Mouse (Mus musculus): Measurements from ENCODE around the gene Cd7. TPM values are rescaled to one million over a fixed set of nuclear protein-coding genes. Genes with fewer than 3 reads are reported as not detected.
A peak's percentile ranks its signal among the peaks of the same experiment; 100 is the strongest.

Gene Cd7
- total RNA-seq, 1 experiment from 2014 or later: 1.1 TPM

DNA sequence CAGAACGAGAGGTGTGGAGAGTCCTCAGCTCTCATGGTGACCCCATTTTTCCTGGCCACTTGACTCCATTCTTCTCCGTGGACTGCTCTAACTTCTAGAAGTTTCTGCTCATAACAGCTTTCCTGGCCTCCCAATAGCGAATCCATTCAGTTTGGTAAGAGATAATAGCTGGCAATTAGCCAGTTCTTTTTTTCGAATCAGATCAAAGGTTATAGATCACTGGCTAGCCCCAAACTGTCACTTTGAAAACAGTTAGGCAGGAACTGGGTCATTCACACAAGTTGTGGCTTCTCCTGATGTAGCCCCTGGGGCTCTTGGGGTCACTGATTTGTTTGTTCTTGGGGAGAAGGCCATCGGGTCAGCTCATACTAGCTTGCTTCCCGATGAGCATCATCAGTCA lies 44.5 kb downstream of the Cd7 start:
- no peak for ATAC-seq (replicated peaks; ENCODE audit: low read depth, poor library complexity, severe bottlenecking)

DNA sequence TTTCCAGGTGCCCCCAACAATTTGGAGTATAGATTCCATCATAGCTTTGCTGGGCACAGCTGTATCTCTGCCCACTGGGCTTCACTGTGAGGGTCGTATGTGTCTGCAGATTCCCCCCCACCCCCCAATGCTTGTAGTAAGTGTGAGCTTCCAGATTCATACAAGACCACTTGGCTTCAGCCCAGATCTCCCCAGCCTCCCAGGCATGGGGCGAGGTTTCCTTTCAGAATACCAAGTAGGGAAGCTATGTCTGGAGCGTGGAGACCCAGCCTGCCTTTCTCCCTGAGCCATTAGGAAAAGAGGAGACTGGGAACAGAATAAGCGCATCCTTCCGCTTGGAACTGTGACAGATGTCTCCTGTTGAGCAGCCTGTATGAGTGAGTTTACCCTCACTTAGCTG lies 45.6 kb downstream of the Cd7 start:
- no peak for ATAC-seq (replicated peaks; ENCODE audit: low read depth, poor library complexity, severe bottlenecking)

DNA sequence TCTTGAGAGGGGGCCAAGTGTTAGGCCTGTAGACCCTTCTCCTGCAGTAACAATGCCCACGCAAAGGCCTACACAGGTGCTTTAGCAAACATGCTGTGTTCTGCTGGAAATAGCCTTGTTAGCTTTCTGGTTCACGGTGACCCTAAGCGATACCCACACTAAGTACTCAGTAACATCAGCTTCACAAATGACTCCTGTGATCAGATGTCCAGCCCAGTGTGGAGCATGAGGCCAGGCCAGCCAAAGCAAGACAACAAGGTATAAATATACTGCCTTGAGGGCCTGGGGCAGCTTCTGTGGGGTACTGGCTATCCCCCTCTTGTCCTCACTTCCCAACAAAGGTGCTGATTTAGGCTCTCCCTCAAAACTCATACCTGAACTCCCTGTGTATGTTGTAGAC lies 46.1 kb downstream of the Cd7 start:
- no peak for ATAC-seq (replicated peaks; ENCODE audit: low read depth, poor library complexity, severe bottlenecking)

DNA sequence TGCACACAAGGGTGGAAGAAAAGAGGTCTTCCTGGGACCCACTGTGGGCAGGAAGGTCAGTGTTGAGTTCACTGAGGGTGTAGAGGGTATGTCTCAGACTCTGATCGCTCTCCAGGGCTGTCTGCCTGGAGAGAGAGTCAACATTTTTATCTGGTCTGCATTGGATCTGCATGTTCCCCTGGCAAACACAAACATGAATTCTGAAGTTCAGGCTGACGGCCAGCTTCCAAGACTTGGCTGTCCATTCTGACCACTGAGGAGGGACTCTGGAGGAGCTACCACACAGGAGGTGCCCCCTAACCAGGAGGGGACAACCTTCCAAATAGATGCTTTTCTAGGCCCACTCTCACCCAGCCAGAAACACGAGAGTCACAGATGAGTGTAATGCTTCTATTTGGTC lies 47.4 kb downstream of the Cd7 start:
- ATAC-seq (replicated peaks; ENCODE audit: low read depth, poor library complexity, severe bottlenecking): no peak

DNA sequence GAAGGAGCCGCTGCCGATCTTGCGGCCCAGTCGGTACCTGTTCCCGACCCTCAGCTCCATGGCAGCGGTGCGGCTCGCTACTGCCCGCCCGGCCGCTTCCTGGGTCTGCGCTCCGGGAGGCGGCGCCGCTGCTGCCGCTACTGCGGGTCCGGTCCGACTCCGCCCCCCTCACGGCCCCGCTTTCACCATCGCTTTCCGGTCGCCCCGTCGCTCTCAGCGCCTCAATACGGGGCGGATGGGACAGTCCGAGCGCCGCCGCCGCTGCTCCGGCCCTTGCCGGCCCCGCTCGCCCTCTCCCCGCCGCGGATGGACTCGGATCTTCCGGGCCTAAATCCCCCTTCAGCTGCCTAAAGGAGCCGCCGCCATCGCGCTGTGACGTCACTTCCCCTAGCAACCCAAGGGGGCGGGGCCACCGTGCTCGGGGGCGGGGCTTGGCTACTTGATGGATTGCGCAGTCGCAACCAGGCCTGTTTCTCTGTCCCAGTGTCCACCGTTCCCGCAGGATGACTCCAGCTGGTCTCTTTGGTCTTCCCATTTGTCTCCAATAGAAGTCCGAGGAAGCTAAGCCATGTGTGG lies 48.2 kb downstream of the Cd7 start, which contains the start of gene Csnk1d:
TSS of gene Csnk1d (minus strand) at position 380 of the 576 bp plus-strand sequence.
- peak; percentile 69 for ATAC-seq (replicated peaks; ENCODE audit: low read depth, poor library complexity, severe bottlenecking)

DNA sequence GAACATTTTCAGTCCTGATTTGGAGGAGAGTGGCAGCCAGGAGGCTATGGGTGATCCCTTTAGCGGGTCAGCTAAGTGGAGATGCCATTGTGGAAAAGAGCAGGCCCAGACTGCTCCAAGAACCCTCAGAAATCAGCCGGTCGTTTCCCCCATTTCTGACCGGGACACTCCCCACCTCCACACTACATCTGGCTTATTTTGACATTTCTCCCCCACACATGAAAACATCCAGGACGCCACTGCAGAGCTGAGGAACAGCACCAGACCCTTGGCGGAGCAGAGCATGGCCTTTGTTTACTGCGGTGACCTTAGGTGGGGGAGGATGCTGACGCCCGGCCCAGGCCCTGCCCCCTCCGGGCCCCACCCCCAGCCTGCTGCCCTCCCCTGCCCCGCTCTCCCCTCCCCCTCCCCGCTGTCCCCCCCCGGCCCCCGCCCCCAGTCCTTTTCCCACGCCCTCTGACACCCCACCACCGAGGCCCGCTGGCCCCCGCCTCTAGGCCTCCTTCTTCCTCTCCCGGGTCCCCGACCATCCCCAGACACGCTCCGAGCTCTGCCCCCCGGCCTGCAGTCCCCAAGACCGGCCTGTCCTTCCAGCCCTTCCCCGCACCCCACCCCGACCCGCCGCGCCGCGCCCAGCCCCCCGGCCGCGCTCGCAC lies 49.0 kb downstream of the Cd7 start:
- peak; percentile 28 for ATAC-seq (replicated peaks; ENCODE audit: low read depth, poor library complexity, severe bottlenecking)

DNA sequence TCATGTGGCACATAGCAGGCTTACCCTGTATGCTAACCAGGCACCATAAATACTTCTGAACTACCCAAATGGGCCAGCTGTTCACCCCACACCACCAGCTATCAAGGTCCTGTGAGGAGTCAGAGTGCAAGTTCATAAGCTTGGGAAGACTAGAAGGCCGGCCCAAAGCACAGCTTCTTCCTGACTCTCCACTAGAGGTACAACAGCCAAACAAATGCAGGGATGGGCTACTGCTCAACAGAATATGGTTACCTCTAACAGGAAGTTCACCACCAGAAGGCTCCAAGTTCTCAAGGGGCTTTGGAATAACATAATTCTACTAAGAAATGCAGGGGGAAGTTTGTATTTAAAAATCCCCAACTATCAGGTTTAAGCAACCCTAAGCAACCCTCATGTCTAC lies 49.7 kb downstream of the Cd7 start:
- ATAC-seq (replicated peaks; ENCODE audit: low read depth, poor library complexity, severe bottlenecking): no peak

DNA sequence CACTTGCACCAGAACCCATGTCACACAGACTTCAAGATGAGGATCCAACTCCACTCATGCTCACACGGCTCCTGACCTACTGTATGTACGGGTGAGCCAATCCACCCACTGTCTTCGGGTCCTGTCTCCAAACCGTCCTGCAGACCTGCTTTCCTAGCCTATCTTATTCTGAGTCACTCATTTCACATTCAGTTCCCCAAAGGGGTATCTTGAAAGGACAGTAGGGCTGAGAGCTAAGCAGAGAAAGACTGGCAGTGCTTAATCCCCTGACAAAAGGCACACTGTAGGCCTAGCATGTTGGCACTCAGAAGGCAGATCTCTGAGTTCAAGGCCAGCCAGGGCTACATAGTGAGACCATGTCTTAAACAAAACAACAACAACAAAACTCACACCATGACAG lies 50.8 kb downstream of the Cd7 start:
- ATAC-seq (replicated peaks; ENCODE audit: low read depth, poor library complexity, severe bottlenecking): no peak

DNA sequence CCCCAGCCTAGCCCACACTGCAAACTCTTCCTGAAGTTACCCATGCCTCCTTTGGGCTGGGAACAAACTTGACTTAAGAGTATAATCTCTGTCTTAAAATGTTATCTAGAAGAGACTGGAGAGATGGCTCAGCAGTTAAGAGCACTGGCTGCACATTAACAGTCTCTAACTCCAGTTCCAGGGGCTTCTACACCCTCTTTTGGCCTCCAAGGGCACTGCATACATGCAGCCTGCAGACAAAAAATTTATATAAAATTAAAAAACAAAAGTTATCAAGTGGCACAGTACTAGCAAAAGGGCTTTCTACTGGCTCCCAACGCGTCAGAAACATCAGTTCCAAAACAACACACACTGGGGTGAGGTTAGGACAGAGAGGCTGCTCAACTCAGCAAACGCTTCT lies 51.6 kb downstream of the Cd7 start:
- ATAC-seq (replicated peaks; ENCODE audit: low read depth, poor library complexity, severe bottlenecking): no peak

Other genes starting within 250 kb of the Cd7 start
- 43.2 and 57.9 TPM in 2 replicates for gene Dus1l, start 243.0 kb downstream of the Cd7 start, total RNA-seq (2017)
- 46.0 and 62.3 TPM in 2 replicates for gene Fasn, start 214.9 kb downstream of the Cd7 start, total RNA-seq (2017)
- 9.7 and 10.1 TPM in 2 replicates for gene Ccdc57, start 106.5 kb downstream of the Cd7 start, total RNA-seq (2017)
- gene Slc16a3, start 90.9 kb downstream of the Cd7 start, total RNA-seq (2017): 3.0 and 3.9 TPM in 2 replicates
- 65.0 and 84.8 TPM in 2 replicates for gene Csnk1d, start 48.1 kb downstream of the Cd7 start, total RNA-seq (2017)
- not detected in 2 replicates for gene Sectm1b, start 24.2 kb upstream of the Cd7 start, total RNA-seq (2017)
- not detected in 2 replicates for gene Sectm1a, start 41.8 kb upstream of the Cd7 start, total RNA-seq (2017)
- gene Tex19.2, start 79.3 kb upstream of the Cd7 start, total RNA-seq (2017): not detected in 2 replicates
- gene Tex19.1, start 106.7 kb upstream of the Cd7 start, total RNA-seq (2017): not detected in 2 replicates
- not detected in 2 replicates for gene Uts2r, start 120.9 kb upstream of the Cd7 start, total RNA-seq (2017)
- 9.6 and 10.0 TPM in 2 replicates for gene Hexdc, start 165.0 kb upstream of the Cd7 start, total RNA-seq (2017)
- 3.8 and 8.6 TPM in 2 replicates for gene Ogfod3, start 165.3 kb upstream of the Cd7 start, total RNA-seq (2017)
- gene Cybc1, start 189.9 kb upstream of the Cd7 start, total RNA-seq (2017): 22.7 and 30.2 TPM in 2 replicates
- gene Narf, start 197.8 kb upstream of the Cd7 start, total RNA-seq (2017): 23.5 and 40.9 TPM in 2 replicates
- gene Foxk2, start 220.6 kb upstream of the Cd7 start, total RNA-seq (2017): 20.8 and 23.8 TPM in 2 replicates

All from common myeloid progenitor, adult 5-6 weeks (primary cell).